Mouse (Mus musculus): ENCODE results near the gene Rnase11.

- TF ChIP-seq POLR2A (IDR thresholded peaks at IDR 0.05; ENCODE audit: insufficient read length, low read depth) = no peak
- TF ChIP-seq POLR2AphosphoS2 (IDR thresholded peaks at IDR 0.05; ENCODE audit: insufficient read length, low read depth) = no peak
- TF ChIP-seq USF1 (IDR thresholded peaks at IDR 0.05; ENCODE audit: low read depth) = no peak
Measured at GRCm38 (mm10) chr14:51035206-51035605, 14.8 kb downstream of the Rnase11 start.

Measured in myocyte (in vitro differentiated cells).